Mouse (Mus musculus) ES-Bruce4 (cell line): Measurements from ENCODE around the gene Hdx. TPM values are rescaled to one million over a fixed set of nuclear protein-coding genes. Genes with fewer than 3 reads are reported as not detected.

ENCODE experiments used
- H3K27ac ChIP-seq: 2 replicates; pipeline ENCODE4 v1.5.1; 2012; ENCODE audit warnings: low read length, inconsistent platforms; ENCODE audit not compliant: insufficient read depth
- H3K27me3 ChIP-seq: 2 replicates; pipeline ENCODE4 v1.6.1; 2012; ENCODE audit warnings: mild to moderate bottlenecking, low read length, inconsistent platforms; ENCODE audit not compliant: control insufficient read depth, poor library complexity, insufficient read depth, severe bottlenecking
- H3K36me3 ChIP-seq: 2 replicates; pipeline ENCODE4 v1.6.1; 2012; ENCODE audit warnings: inconsistent platforms, mild to moderate bottlenecking, low read length, moderate library complexity; ENCODE audit not compliant: control insufficient read depth, poor library complexity, insufficient read depth, severe bottlenecking
- H3K4me1 ChIP-seq: one replicate; pipeline ENCODE4 v1.8.1; 2011; ENCODE audit warnings: low read length; ENCODE audit not compliant: control insufficient read depth, insufficient read depth
- H3K4me3 ChIP-seq: 2 replicates; pipeline ENCODE4 v1.5.1; 2011; ENCODE audit warnings: low read depth, mild to moderate bottlenecking, low read length
- H3K9ac ChIP-seq: 2 replicates; pipeline ENCODE4 v1.6.1; 2012; ENCODE audit warnings: low read depth, mild to moderate bottlenecking, inconsistent platforms; ENCODE audit not compliant: poor library complexity, severe bottlenecking
- H3K9me3 ChIP-seq: replicated peaks from 2 replicates; pipeline ENCODE4 v1.6.1; 2012; ENCODE audit warnings: mild to moderate bottlenecking, low read length, inconsistent platforms; ENCODE audit not compliant: control insufficient read depth, poor library complexity, insufficient read depth, severe bottlenecking
- CTCF ChIP-seq: IDR thresholded peaks from one replicate; pipeline ENCODE4 v1.8.1; 2011; ENCODE audit warnings: low read depth, low read length
- EP300 ChIP-seq: IDR thresholded peaks from 2 replicates; pipeline ENCODE4 v1.6.1; 2011; ENCODE audit warnings: low read depth, low read length; ENCODE audit not compliant: insufficient read depth
- POLR2A ChIP-seq: IDR thresholded peaks from one replicate; pipeline ENCODE4 v1.8.1; 2011; ENCODE audit warnings: low read length; ENCODE audit not compliant: insufficient read depth
- polyA plus RNA-seq: library from polyadenylated mRNA; stranded (reverse); fragments of >200 nt; gene quantifications from 2 replicates; pipeline ENCODE4 v1.2.4, GENCODE M21; 2011; ENCODE audit warnings: low read depth; ENCODE audit not compliant: missing spikeins, insufficient read depth, insufficient read length

The Hdx gene
- polyA plus RNA-seq, 1 experiment, result 5.4 TPM

- no peaks in the 10 kb centered on the region for H3K9me3 ChIP-seq
- H3K27me3 ChIP-seq, result no peaks in the 10 kb centered on the region
- H3K36me3 ChIP-seq, result no peaks in the 10 kb centered on the region
- H3K27ac ChIP-seq, result no peak overlapping the region
- no peak overlapping the region for H3K9ac ChIP-seq
- no peak overlapping the region for H3K4me3 ChIP-seq
- no peaks in the 10 kb centered on the region for H3K4me1 ChIP-seq
- no peak for TF ChIP-seq CTCF
- TF ChIP-seq EP300, result no peak
- no peak for TF ChIP-seq POLR2A
These were observed 56.3 kb downstream of the Hdx start for GRCm38 (mm10) chrX:111640616-111641015.

GRCm38 (mm10) chrX:111597631-111598161, 99.2 kb downstream of the Hdx start:
- Histone ChIP-seq H3K4me3 (no peak overlapping the region), H3K9ac (no peak overlapping the region), H3K9me3 (no peaks in the 10 kb centered on the region), H3K27ac (no peak overlapping the region), H3K36me3 (no peaks in the 10 kb centered on the region), H3K27me3 (no peaks in the 10 kb centered on the region), H3K4me1 (no peaks in the 10 kb centered on the region)
- no peak for TF ChIP-seq EP300
- TF ChIP-seq CTCF, result no peak
- TF ChIP-seq POLR2A, result no peak

GRCm38 (mm10) chrX:111587616-111588015, 109.3 kb downstream of the Hdx start:
- Histone ChIP-seq H3K9ac (no peak overlapping the region), H3K4me3 (no peak overlapping the region), H3K27me3 (no peaks in the 10 kb centered on the region), H3K27ac (no peak overlapping the region), H3K36me3 (no peaks in the 10 kb centered on the region), H3K9me3 (no peaks in the 10 kb centered on the region), H3K4me1 (no peaks in the 10 kb centered on the region)
- TF ChIP-seq EP300 (no peak), POLR2A (no peak), CTCF (no peak)

- Histone ChIP-seq H3K27ac (no peak overlapping the region), H3K36me3 (no peaks in the 10 kb centered on the region), H3K4me1 (no peaks in the 10 kb centered on the region), H3K9ac (no peak overlapping the region), H3K4me3 (no peak overlapping the region), H3K27me3 (no peaks in the 10 kb centered on the region), H3K9me3 (no peaks in the 10 kb centered on the region)
- TF ChIP-seq POLR2A (no peak), EP300 (no peak), CTCF (no peak)
These were observed 119.8 kb downstream of the Hdx start for GRCm38 (mm10) chrX:111577044-111577443.

GRCm38 (mm10) chrX:111537859-111538258, 159.0 kb downstream of the Hdx start, which contains the start of gene Rps6ka6:
Gene Rps6ka6, minus strand, starts transcription at chrX:111537959.
- TF ChIP-seq EP300 (no peak), CTCF (no peak), POLR2A (no peak)
- Histone ChIP-seq H3K27ac (no peak within 1 kb of the TSS), H3K4me3 (no peak within 1 kb of the TSS), H3K4me1 (no peaks in the 10 kb centered on the region), H3K9me3 (no peaks in the 10 kb centered on the region), H3K36me3 (no peaks in the 10 kb centered on the region), H3K9ac (no peak within 1 kb of the TSS), H3K27me3 (no peaks in the 10 kb centered on the region)

Other genes starting within 250 kb of the Hdx start
- 70.0 and 78.0 TPM in 2 replicates for gene Rps6ka6, start 159.1 kb downstream of the Hdx start, polyA plus RNA-seq
- gene Gm45194, start 194.3 kb upstream of the Hdx start, polyA plus RNA-seq, result 2.0 TPM in 1 of 2 replicates, not detected in the other